Mouse (Mus musculus) MEL (cell line): Measurements from ENCODE around the gene Smcp. TPM values are rescaled to one million over a fixed set of nuclear protein-coding genes. Genes with fewer than 3 reads are reported as not detected.

ENCODE experiments used
- DNase-seq: peaks from one replicate; pipeline ENCODE4 v3.0.0; 2011; ENCODE audit warnings: low read depth, low spot score
- H3K27ac ChIP-seq: 2 replicates; pipeline ENCODE4 v1.5.1; 2012; ENCODE audit warnings: low read depth, mild to moderate bottlenecking, control low read depth, low read length, moderate library complexity; ENCODE audit not compliant: control insufficient read depth
- H3K27me3 ChIP-seq, 2 experiments: fragments of 150-350 bp in 1 of 2; sonication (generic) in 1 of 2; 2 replicates each; pipeline ENCODE4 v1.6.1; 2012; ENCODE audit warnings: low read length in 2 of 2, mild to moderate bottlenecking in 2 of 2, improper control_type of control experiment in 1 of 2, moderate library complexity in 1 of 2; ENCODE audit not compliant: insufficient read depth in 2 of 2, control insufficient read depth in 1 of 2
- H3K36me3 ChIP-seq, 2 experiments: 2 replicates each; pipeline ENCODE4 v1.6.1; 2012 to 2014; ENCODE audit warnings: low read length in 2 of 2, improper control_type of control experiment in 1 of 2, inconsistent platforms in 1 of 2, mild to moderate bottlenecking in 1 of 2; ENCODE audit not compliant: insufficient read depth in 2 of 2, control insufficient read depth in 1 of 2
- H3K4me1 ChIP-seq, 2 experiments: fragments of 150-350 bp in 1 of 2; sonication (generic) in 1 of 2; 2 replicates each; pipeline ENCODE4 v1.6.1; 2012; ENCODE audit warnings: low read length in 2 of 2, improper control_type of control experiment in 1 of 2, mild to moderate bottlenecking in 1 of 2; ENCODE audit not compliant: insufficient read depth in 2 of 2, control insufficient read depth in 1 of 2
- H3K4me3 ChIP-seq, 2 experiments: fragments of 150-350 bp in 1 of 2; sonication (generic) in 1 of 2; 2 replicates each; pipeline ENCODE4 v1.5.1; 2012; ENCODE audit warnings: low read depth in 2 of 2, low read length in 2 of 2, mild to moderate bottlenecking in 2 of 2, moderate library complexity in 2 of 2, control low read depth in 1 of 2, improper control_type of control experiment in 1 of 2; ENCODE audit not compliant: control insufficient read depth in 1 of 2, insufficient read depth in 1 of 2
- H3K79me2 ChIP-seq: 2 replicates; pipeline ENCODE4 v1.6.1; 2012; ENCODE audit warnings: mild to moderate bottlenecking, low read length, moderate library complexity; ENCODE audit not compliant: control insufficient read depth, poor library complexity, insufficient read depth
- H3K9ac ChIP-seq: 2 replicates; pipeline ENCODE4 v1.6.1; 2012; ENCODE audit warnings: low read depth, mild to moderate bottlenecking, control low read depth, low read length, moderate library complexity; ENCODE audit not compliant: control insufficient read depth, poor library complexity, severe bottlenecking
- H3K9me3 ChIP-seq: fragments of 150-350 bp; sonication (generic); replicated peaks from 2 replicates; pipeline ENCODE4 v1.6.1; 2012; ENCODE audit warnings: mild to moderate bottlenecking, low read length, improper control_type of control experiment, moderate library complexity; ENCODE audit not compliant: insufficient read depth
- BHLHE40 ChIP-seq: IDR thresholded peaks from 2 replicates; pipeline ENCODE4 v1.6.1; 2012; ENCODE audit warnings: low read depth, mild to moderate bottlenecking, inconsistent platforms, low read length, improper control_type of control experiment, borderline replicate concordance
- CHD1 ChIP-seq: IDR thresholded peaks from 2 replicates; pipeline ENCODE4 v1.6.1; 2012; ENCODE audit warnings: low read depth, mild to moderate bottlenecking, inconsistent platforms, low read length, improper control_type of control experiment
- CTCF ChIP-seq, 3 experiments: IDR thresholded peaks in 2 of 3; conservative IDR thresholded peaks in 1 of 3; 2 replicates each; pipeline ENCODE4 v1.5.1; 2011 to 2012; ENCODE audit warnings: low read length in 3 of 3, low read depth in 2 of 3, mild to moderate bottlenecking in 2 of 3, improper control_type of control experiment in 1 of 3, inconsistent platforms in 1 of 3, mixed read lengths in 1 of 3, moderate library complexity in 1 of 3; ENCODE audit not compliant: control insufficient read depth in 1 of 3, insufficient read depth in 1 of 3, poor library complexity in 1 of 3, severe bottlenecking in 1 of 3
- ELF1 ChIP-seq: IDR thresholded peaks from 2 replicates; pipeline ENCODE4 v1.6.1; 2014; ENCODE audit warnings: low read depth, mild to moderate bottlenecking, inconsistent platforms, low read length, improper control_type of control experiment, moderate library complexity
- ETS1 ChIP-seq: IDR thresholded peaks from 2 replicates; pipeline ENCODE4 v1.6.1; 2012; ENCODE audit warnings: low read depth, mild to moderate bottlenecking, inconsistent platforms, low read length, improper control_type of control experiment, moderate library complexity
- JUND ChIP-seq: IDR thresholded peaks from 2 replicates; pipeline ENCODE4 v1.6.1; 2011; ENCODE audit warnings: low read depth, mild to moderate bottlenecking, improper control_type of control experiment, low read length
- KAT2A ChIP-seq: conservative IDR thresholded peaks from 2 replicates; pipeline ENCODE4 v1.6.1; 2012; ENCODE audit warnings: low read depth, low read length, improper control_type of control experiment, inconsistent platforms
- MAX ChIP-seq: IDR thresholded peaks from 2 replicates; pipeline ENCODE4 v1.6.1; 2011; ENCODE audit warnings: low read length, improper control_type of control experiment
- MYB ChIP-seq: IDR thresholded peaks from 2 replicates; pipeline ENCODE4 v1.6.1; 2011; ENCODE audit warnings: mild to moderate bottlenecking, low read depth, low read length, improper control_type of control experiment
- NELFE ChIP-seq: IDR thresholded peaks from 2 replicates; pipeline ENCODE4 v1.6.1; 2011; ENCODE audit warnings: low read depth, low read length, improper control_type of control experiment
- POLR2AphosphoS2 ChIP-seq: IDR thresholded peaks from 2 replicates; pipeline ENCODE4 v1.6.1; 2011; ENCODE audit warnings: low read length, improper control_type of control experiment
- POLR2AphosphoS5 ChIP-seq: IDR thresholded peaks from 2 replicates; pipeline ENCODE4 v1.6.1; 2012; ENCODE audit warnings: low read depth, borderline replicate concordance, mild to moderate bottlenecking, inconsistent platforms, low read length, moderate library complexity, mixed read lengths
- SMC3 ChIP-seq: IDR thresholded peaks from 2 replicates; pipeline ENCODE4 v1.6.1; 2011; ENCODE audit warnings: low read depth, low read length, improper control_type of control experiment
- TCF12 ChIP-seq: IDR thresholded peaks from 2 replicates; pipeline ENCODE4 v1.6.1; 2014; ENCODE audit warnings: low read depth, mild to moderate bottlenecking, inconsistent platforms, low read length, improper control_type of control experiment, moderate library complexity
- UBTF ChIP-seq: IDR thresholded peaks from 2 replicates; pipeline ENCODE4 v1.6.1; 2012; ENCODE audit warnings: low read depth, mild to moderate bottlenecking, inconsistent platforms, low read length, improper control_type of control experiment, moderate library complexity, borderline replicate concordance; ENCODE audit not compliant: insufficient read depth
- USF1 ChIP-seq: IDR thresholded peaks from 2 replicates; pipeline ENCODE4 v1.6.1; 2014; ENCODE audit warnings: low read depth, mild to moderate bottlenecking, inconsistent platforms, low read length, improper control_type of control experiment, moderate library complexity
- ZC3H11A ChIP-seq: IDR thresholded peaks from 2 replicates; pipeline ENCODE4 v1.6.1; 2012; ENCODE audit warnings: low read depth, mild to moderate bottlenecking, inconsistent platforms, low read length, improper control_type of control experiment
- ZKSCAN1 ChIP-seq: IDR thresholded peaks from 2 replicates; pipeline ENCODE4 v1.6.1; 2012; ENCODE audit warnings: low read depth, mild to moderate bottlenecking, inconsistent platforms, low read length, improper control_type of control experiment, moderate library complexity
- ZMIZ1 ChIP-seq: IDR thresholded peaks from 2 replicates; pipeline ENCODE4 v1.6.1; 2012; ENCODE audit warnings: low read depth, mild to moderate bottlenecking, inconsistent platforms, low read length, improper control_type of control experiment, moderate library complexity
- ZNF384 ChIP-seq: IDR thresholded peaks from 2 replicates; pipeline ENCODE4 v1.6.1; 2012; ENCODE audit warnings: low read depth, mild to moderate bottlenecking, inconsistent platforms, low read length, improper control_type of control experiment
- polyA plus RNA-seq, 2 experiments: library from polyadenylated mRNA; stranded (reverse) in 1 of 2; unstranded in 1 of 2; fragments of >175 nt in 1 of 2; fragments of >200 nt in 1 of 2; gene quantifications; 2 replicates each; pipeline versions ENCODE4 v1.2.1 to v1.2.4; 2012; ENCODE audit warnings: low replicate concordance in 2 of 2, low read depth in 1 of 2; ENCODE audit not compliant: insufficient read length in 2 of 2, insufficient read depth in 1 of 2, missing spikeins in 1 of 2
- total RNA-seq: library from RNA; depleted of rRNA; stranded (reverse); fragments of 300-350 nt; gene quantifications from 2 replicates; pipeline ENCODE4 v1.2.3, GENCODE M21; 2012

Gene Smcp
- total and polyA plus RNA-seq, 3 experiments = not detected

DNA sequence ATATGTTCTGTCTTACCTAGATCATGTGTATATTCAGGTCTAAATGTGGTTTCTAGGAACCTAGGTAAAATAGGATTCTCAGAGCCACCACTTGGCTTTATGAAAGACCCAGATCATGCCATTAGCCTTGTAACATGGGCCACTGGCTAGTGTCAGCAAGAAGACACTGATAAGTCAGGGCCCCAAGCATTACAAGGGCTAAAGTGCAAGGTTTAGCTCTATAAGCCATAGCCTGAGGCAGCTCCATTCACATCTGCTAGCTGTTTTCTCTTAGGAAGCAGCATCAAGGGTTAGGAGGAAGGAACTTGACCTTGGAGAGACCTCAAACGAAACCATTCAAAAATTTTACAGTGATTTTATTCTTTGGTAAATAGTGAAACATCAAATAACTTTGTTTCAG is 3.7 kb downstream of the Smcp start:
- H3K4me3 ChIP-seq = no peak overlapping the region
- no peaks in the 10 kb centered on the region for H3K79me2 ChIP-seq
- no peak overlapping the region for H3K9ac ChIP-seq
- H3K4me1 ChIP-seq = no peaks in the 10 kb centered on the region
- DNase-seq = no peak
- H3K9me3 ChIP-seq = no peaks in the 10 kb centered on the region
- TF ChIP-seq ELF1 (no peak), MAX (no peak), KAT2A (no peak), MYB (no peak), CTCF (IDR thresholded peaks at IDR 0.05 in 2 of 3, conservative IDR thresholded peaks at IDR 0.05 in 1 of 3; ENCODE audit: control insufficient read depth in 1 of 3, insufficient read depth in 1 of 3, low read depth in 2 of 3, low read length in 3 of 3, poor library complexity in 1 of 3, severe bottlenecking in 1 of 3) (no peak), NELFE (no peak), USF1 (no peak)
- TF ChIP-seq, all 39 proteins: peak for 0
- H3K36me3 ChIP-seq = no peaks in the 10 kb centered on the region
- no peak overlapping the region for H3K27ac ChIP-seq
- H3K27me3 ChIP-seq = no peaks in the 10 kb centered on the region

DNA sequence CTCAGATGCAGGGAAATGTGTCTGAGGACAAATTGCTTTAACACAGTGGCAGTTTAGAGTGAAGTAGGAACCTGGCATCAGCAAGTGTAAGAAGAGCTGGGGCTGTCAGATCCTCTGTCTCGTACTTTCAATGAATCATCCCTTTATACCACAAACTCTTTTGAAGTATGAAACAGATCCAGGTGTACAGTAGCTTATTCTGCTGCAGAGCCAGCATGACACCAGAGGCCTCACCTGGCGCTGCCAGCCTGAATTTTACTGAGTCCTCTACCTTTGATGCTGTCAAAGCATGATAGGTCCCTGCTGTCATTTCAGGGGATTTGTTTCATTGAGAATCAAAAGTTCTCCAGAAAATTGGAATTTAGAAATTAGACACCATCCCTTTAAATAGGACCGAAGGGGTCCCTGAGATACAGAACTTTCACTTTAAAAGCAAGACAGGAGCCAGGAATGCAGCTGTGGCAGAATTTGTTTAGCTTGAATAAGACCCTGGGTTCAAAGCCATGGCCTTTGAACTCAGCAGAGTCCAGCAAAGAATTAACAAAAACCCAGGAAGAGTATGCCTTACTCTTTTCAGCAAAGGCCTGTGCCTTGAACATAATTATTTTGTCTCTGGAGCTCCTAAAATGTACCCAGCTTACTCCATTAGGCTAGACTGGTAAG is 5.5 kb downstream of the Smcp start:
- Histone ChIP-seq H3K36me3 (no peaks in the 10 kb centered on the region), H3K27me3 (no peaks in the 10 kb centered on the region), H3K4me3 (no peak overlapping the region), H3K4me1 (no peaks in the 10 kb centered on the region), H3K79me2 (no peaks in the 10 kb centered on the region), H3K27ac (no peak overlapping the region), H3K9ac (no peak overlapping the region), H3K9me3 (no peaks in the 10 kb centered on the region)
- TF ChIP-seq SMC3 (no peak), POLR2AphosphoS5 (no peak), TCF12 (no peak), CHD1 (no peak), UBTF (no peak), ZMIZ1 (no peak), JUND (no peak), KAT2A (no peak), ZNF384 (no peak)
- DNase-seq = no peak

DNA sequence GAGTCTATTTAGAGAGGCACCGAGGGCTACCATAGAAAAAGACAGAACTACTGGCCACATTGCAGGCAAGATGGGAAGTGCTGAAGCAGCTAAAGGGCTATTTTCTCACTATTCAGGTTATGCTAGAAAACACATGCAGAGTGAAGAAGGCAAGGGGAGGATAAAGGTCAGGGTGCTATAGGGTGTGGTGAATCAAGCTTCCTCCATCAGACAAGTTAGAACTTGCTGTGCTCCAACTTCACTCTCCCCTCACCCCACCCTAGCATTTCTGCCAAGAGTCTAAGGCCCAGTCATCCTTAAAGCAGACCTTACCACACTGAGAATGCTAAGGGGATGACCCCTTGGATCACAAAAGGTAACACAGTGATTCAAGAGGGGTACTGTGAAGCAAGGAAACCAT is 9.3 kb downstream of the Smcp start:
- H3K9me3 ChIP-seq = no peaks in the 10 kb centered on the region
- H3K27me3 ChIP-seq = no peaks in the 10 kb centered on the region
- no peaks in the 10 kb centered on the region for H3K4me1 ChIP-seq
- H3K27ac ChIP-seq = no peak overlapping the region
- H3K9ac ChIP-seq = no peak overlapping the region
- DNase-seq = no peak
- H3K36me3 ChIP-seq = no peaks in the 10 kb centered on the region
- H3K79me2 ChIP-seq = no peaks in the 10 kb centered on the region
- no peak for TF ChIP-seq ZNF384
- TF ChIP-seq ZC3H11A = no peak
- TF ChIP-seq USF1 = no peak
- no peak for TF ChIP-seq BHLHE40
- no peak for TF ChIP-seq TCF12
- TF ChIP-seq UBTF = no peak
- TF ChIP-seq ZKSCAN1 = no peak
- TF ChIP-seq ELF1 = no peak
- TF ChIP-seq ETS1 = no peak
- no peak for TF ChIP-seq POLR2AphosphoS2
- no peak for TF ChIP-seq KAT2A
- TF ChIP-seq CHD1 = no peak
- no peak overlapping the region for H3K4me3 ChIP-seq
